In the genomic region with DNA sequence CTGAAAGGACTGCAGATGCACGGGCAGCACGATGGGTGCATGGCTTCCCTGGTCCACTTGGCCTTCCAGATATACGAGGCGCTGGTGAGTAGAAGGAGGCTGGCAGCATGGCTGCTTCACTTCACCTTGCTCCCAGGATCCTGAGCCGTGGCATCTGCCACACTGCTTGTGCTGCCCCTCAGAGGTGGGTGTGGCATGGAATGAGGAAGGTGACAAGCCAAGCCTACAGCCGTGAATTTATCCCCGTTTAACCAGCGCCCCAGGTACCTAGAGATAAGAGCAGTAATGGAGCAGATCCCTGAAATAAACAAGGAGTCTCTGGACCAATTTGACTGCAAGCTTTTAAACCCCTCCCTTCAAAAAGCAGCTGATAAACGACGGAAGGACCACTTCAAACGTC, we compare ENCODE assay signal across 24 mouse cellular contexts. TPM values are rescaled to one million over a fixed set of nuclear protein-coding genes. Genes with fewer than 3 reads are reported as not detected.
DNase-seq lines count a peak whose midpoint lies in the region; ATAC-seq and TF ChIP-seq lines count a peak whose summit lies in the region.
"Had no signal": no experiment of that assay in that cellular context is flagged by ENCODE, and none has a peak within 500 bp of the region (broad histone marks: within the 10 kb centered on the region; RNA-seq: fewer than 3 reads in every experiment).

No protein-coding gene starts in this region.

- H3K27me3 ChIP-seq in lung, embryonic 16.5 days (ENCODE audit: control insufficient read depth, insufficient read depth, low read depth, low read length): no peaks in the 10 kb centered on the region
- H3K27me3 ChIP-seq in G1E (ENCODE audit: insufficient read depth, low read length): no peaks in the 10 kb centered on the region
- H3K27me3 ChIP-seq in stomach, postnatal 0 days (ENCODE audit: control insufficient read depth, insufficient read depth, low read length): no peaks in the 10 kb centered on the region
- no peaks in the 10 kb centered on the region for H3K27me3 ChIP-seq in forebrain, embryonic 11.5 days (ENCODE audit: control insufficient read depth, insufficient read depth, low read length)

- H3K4me1 ChIP-seq in lung, embryonic 16.5 days (replicated peaks; ENCODE audit: control insufficient read depth, insufficient read depth, low read length): peaks cover 7% of the 10 kb centered on the region; the same call in 1 of the 2 replicates
- peaks cover 70% of the 10 kb centered on the region for H3K4me1 ChIP-seq in G1E (ENCODE audit: insufficient read depth, low read depth, low read length)
- no peaks in the 10 kb centered on the region for H3K4me1 ChIP-seq in stomach, postnatal 0 days (replicated peaks; ENCODE audit: control insufficient read depth, insufficient read depth)
- 0 out of 2 replicates have a peak, but pooled peaks cover under 1% of the 10 kb centered on the region for H3K4me1 ChIP-seq in forebrain, embryonic 11.5 days (replicated peaks; ENCODE audit: control insufficient read depth, insufficient read depth, low read length)

- no peak overlapping the region for H3K4me2 ChIP-seq in lung, embryonic 16.5 days (ENCODE audit: low read depth, low read length)
- H3K4me2 ChIP-seq in stomach, postnatal 0 days (replicated peaks; ENCODE audit: low read depth): no peak overlapping the region
- no peak overlapping the region for H3K4me2 ChIP-seq in forebrain, embryonic 11.5 days (ENCODE audit: low read depth, low read length, severe bottlenecking)
- H3K4me2 ChIP-seq: heart, embryonic 13.5 days; hindbrain, embryonic 14.5 days had no signal

- peak; percentile 27; the same call in 1 of the 2 replicates for ATAC-seq in lung, embryonic 16.5 days (ENCODE audit: low read depth)
- ATAC-seq in G1E (ENCODE audit: extremely low read depth, insufficient number of reproducible peaks, low FRiP score, poor library complexity, severe bottlenecking): no peak
- ATAC-seq in stomach, postnatal 0 days (ENCODE audit: low FRiP score, low TSS enrichment): peak; percentile 22; the same call in 1 of the 2 replicates
- no peak for ATAC-seq in forebrain, embryonic 11.5 days (replicated peaks; ENCODE audit: low FRiP score)
- ATAC-seq: forebrain, embryonic 14.5 days; forebrain, postnatal 0 days; hindbrain, postnatal 0 days; inflammation-experienced regulatory T-cells, adult 6 months had no signal

- DNase-seq in cerebellum, adult 11-12 months: peak; percentile 7
- DNase-seq in cerebellum, postnatal 10 days: no peak
- DNase-seq in lung, postnatal 14 days: no peak
- no peak for DNase-seq in G1E (ENCODE audit: low spot score)
- DNase-seq in stomach, postnatal 0 days (ENCODE audit: low spot score): no peak
- DNase-seq in forebrain, embryonic 11.5 days (ENCODE audit: low spot score): no peak
- DNase-seq: adrenal gland, adult 2 months; adrenal gland, postnatal 14 days; cerebellum, adult 11 months; cerebellum, adult 8-10 months; cerebellum, postnatal 14 days; forebrain, postnatal 0 days; gastrocnemius, adult 2 months; gastrocnemius, postnatal 14 days; heart, adult 18-20 months; heart, postnatal 14 days; heart, postnatal 4 days had no signal

- H3K27ac ChIP-seq in lung, embryonic 16.5 days (ENCODE audit: low read length): no peak overlapping the region
- H3K27ac ChIP-seq in stomach, postnatal 0 days (replicated peaks): 0 out of 2 replicates have a peak overlapping the region, but pooled peaks have one; percentile 25
- no peak overlapping the region for H3K27ac ChIP-seq in forebrain, embryonic 11.5 days (ENCODE audit: low read depth, low read length)
- H3K27ac ChIP-seq: forebrain, embryonic 10.5 days; gastrocnemius, adult 2 months; heart, embryonic 13.5 days; hindbrain, embryonic 14.5 days; hindbrain, postnatal 0 days had no signal

- H3K9me3 ChIP-seq in lung, embryonic 16.5 days (ENCODE audit: control insufficient read depth, low read length): no peaks in the 10 kb centered on the region
- H3K9me3 ChIP-seq in G1E (replicated peaks): no peaks in the 10 kb centered on the region
- no peaks in the 10 kb centered on the region for H3K9me3 ChIP-seq in stomach, postnatal 0 days (ENCODE audit: control insufficient read depth, low read length)
- no peaks in the 10 kb centered on the region for H3K9me3 ChIP-seq in forebrain, embryonic 11.5 days (ENCODE audit: control insufficient read depth, low read length)
- H3K9me3 ChIP-seq: forebrain, embryonic 10.5 days; heart, embryonic 13.5 days had no signal

- TF ChIP-seq EP300 in stomach, postnatal 0 days (optimal IDR thresholded peaks at IDR 0.05): no peak

- H3K9ac ChIP-seq in lung, embryonic 16.5 days (ENCODE audit: low read length): 0 out of 2 replicates have a peak overlapping the region, but pooled peaks have one; percentile 8
- no peak overlapping the region for H3K9ac ChIP-seq in stomach, postnatal 0 days (ENCODE audit: low read length)
- no peak overlapping the region for H3K9ac ChIP-seq in forebrain, embryonic 11.5 days (ENCODE audit: low read length)
- H3K9ac ChIP-seq: forebrain, postnatal 0 days; heart, embryonic 13.5 days; hindbrain, embryonic 14.5 days had no signal

- H3K36me3 ChIP-seq in lung, embryonic 16.5 days (ENCODE audit: control insufficient read depth, insufficient read depth, low read length): peaks cover 43% of the 10 kb centered on the region
- H3K36me3 ChIP-seq in G1E (replicated peaks): peaks cover 99% of the 10 kb centered on the region
- peaks cover 44% of the 10 kb centered on the region; the same call in 1 of the 2 replicates for H3K36me3 ChIP-seq in stomach, postnatal 0 days (ENCODE audit: control insufficient read depth, insufficient read depth, low read length)
- H3K36me3 ChIP-seq in forebrain, embryonic 11.5 days (ENCODE audit: control insufficient read depth, insufficient read depth, low read length): peaks cover 38% of the 10 kb centered on the region; the same call in 1 of the 2 replicates

- H3K4me3 ChIP-seq in lung, embryonic 16.5 days (ENCODE audit: low read length): no peak overlapping the region
- peak overlapping the region; percentile 2; the same call in 1 of the 2 replicates for H3K4me3 ChIP-seq in G1E (ENCODE audit: low read depth, low read length)
- H3K4me3 ChIP-seq in stomach, postnatal 0 days (ENCODE audit: low read depth, low read length): no peak overlapping the region
- no peak overlapping the region for H3K4me3 ChIP-seq in forebrain, embryonic 11.5 days (ENCODE audit: low read depth, low read length)
- H3K4me3 ChIP-seq: forebrain, embryonic 10.5 days; gastrocnemius, adult 2 months; heart, embryonic 13.5 days had no signal

- WGBS in lung, embryonic 16.5 days: 55% methylated on average over 11 of the region's 11 CpGs
- 58% methylated on average over 11 of the region's 11 CpGs for WGBS in stomach, postnatal 0 days
- 86% methylated on average over 11 of the region's 11 CpGs for WGBS in forebrain, embryonic 11.5 days

- TF ChIP-seq CTCF in G1E (IDR thresholded peaks at IDR 0.05; ENCODE audit: low read depth, low read length): no peak
- no peak for TF ChIP-seq CTCF in stomach, postnatal 0 days (IDR thresholded peaks at IDR 0.05; ENCODE audit: low read depth)

RNA-seq across cellular contexts. Expression of a gene that starts 6.4 kb away (rescaled TPM):
- 90.6 and 91.2 TPM in 2 replicates for polyA plus RNA-seq in lung, embryonic 16.5 days (2015; fragmentation: Nextera tagmentation; extraction: Ambion mirVana)
- total RNA-seq in G1E (2014; fragmentation: Nextera tagmentation): 56.4 and 76.2 TPM in 2 replicates
- 64.1 and 71.0 TPM in 2 replicates for total RNA-seq in G1E (2017)
- polyA plus RNA-seq in G1E (2012): 17.7 and 26.6 TPM in 2 replicates
- 47.7 and 48.0 TPM in 2 replicates for polyA plus RNA-seq in stomach, postnatal 0 days (2015; fragmentation: Nextera tagmentation; extraction: Ambion mirVana)
- 111 and 118 TPM in 2 replicates for polyA plus RNA-seq in forebrain, embryonic 11.5 days (2014; fragmentation: Nextera tagmentation; extraction: Ambion mirVana)

RNA-seq across cellular contexts. Expression of a gene that starts 6.4 kb away (rescaled TPM):
- polyA plus RNA-seq in lung, embryonic 16.5 days (2015; fragmentation: Nextera tagmentation; extraction: Ambion mirVana): 114 and 120 TPM in 2 replicates
- total RNA-seq in G1E (2014; fragmentation: Nextera tagmentation) (31.3 and 32.5 TPM in 2 replicates), G1E (2017) (28.1 and 40.0 TPM in 2 replicates)
- polyA plus RNA-seq in G1E (2012): 72.2 and 72.4 TPM in 2 replicates
- 119 and 125 TPM in 2 replicates for polyA plus RNA-seq in stomach, postnatal 0 days (2015; fragmentation: Nextera tagmentation; extraction: Ambion mirVana)
- polyA plus RNA-seq in forebrain, embryonic 11.5 days (2014; fragmentation: Nextera tagmentation; extraction: Ambion mirVana): 57.8 and 75.5 TPM in 2 replicates

RNA-seq across cellular contexts. Expression of a gene that starts 11.9 kb away (rescaled TPM):
- 0.69 and 0.93 TPM in 2 replicates for polyA plus RNA-seq in lung, embryonic 16.5 days (2015; fragmentation: Nextera tagmentation; extraction: Ambion mirVana)
- 0.38 TPM in 1 of 2 replicates, not detected in the other for total RNA-seq in G1E (2014; fragmentation: Nextera tagmentation)
- total RNA-seq in G1E (2017): 0.27 and 0.70 TPM in 2 replicates
- polyA plus RNA-seq in G1E (2012): 1.5 and 2.4 TPM in 2 replicates
- polyA plus RNA-seq in stomach, postnatal 0 days (2015; fragmentation: Nextera tagmentation; extraction: Ambion mirVana): 0.73 and 0.79 TPM in 2 replicates
- polyA plus RNA-seq in forebrain, embryonic 11.5 days (2014; fragmentation: Nextera tagmentation; extraction: Ambion mirVana): 2.3 and 3.8 TPM in 2 replicates

RNA-seq across cellular contexts. Expression of a gene that starts 38.9 kb away (rescaled TPM):
- 31.2 and 33.8 TPM in 2 replicates for polyA plus RNA-seq in lung, embryonic 16.5 days (2015; fragmentation: Nextera tagmentation; extraction: Ambion mirVana)
- total RNA-seq in G1E (2014; fragmentation: Nextera tagmentation) (65.6 and 77.6 TPM in 2 replicates), G1E (2017) (50.9 and 55.3 TPM in 2 replicates)
- polyA plus RNA-seq in G1E (2012): 14.1 and 24.8 TPM in 2 replicates
- 11.5 and 12.2 TPM in 2 replicates for polyA plus RNA-seq in stomach, postnatal 0 days (2015; fragmentation: Nextera tagmentation; extraction: Ambion mirVana)
- 76.7 and 79.7 TPM in 2 replicates for polyA plus RNA-seq in forebrain, embryonic 11.5 days (2014; fragmentation: Nextera tagmentation; extraction: Ambion mirVana)

RNA-seq across cellular contexts. Expression of a gene that starts 39.0 kb away (rescaled TPM):
- polyA plus RNA-seq in lung, embryonic 16.5 days (2015; fragmentation: Nextera tagmentation; extraction: Ambion mirVana): 24.1 and 26.0 TPM in 2 replicates
- total RNA-seq in G1E (2014; fragmentation: Nextera tagmentation) (24.8 and 25.7 TPM in 2 replicates), G1E (2017) (33.3 and 34.6 TPM in 2 replicates)
- 2.2 and 2.8 TPM in 2 replicates for polyA plus RNA-seq in G1E (2012)
- 7.5 and 8.0 TPM in 2 replicates for polyA plus RNA-seq in stomach, postnatal 0 days (2015; fragmentation: Nextera tagmentation; extraction: Ambion mirVana)
- polyA plus RNA-seq in forebrain, embryonic 11.5 days (2014; fragmentation: Nextera tagmentation; extraction: Ambion mirVana): 14.0 and 14.3 TPM in 2 replicates

Comparison
In these comparisons a context has a peak if more than half of its experiments do, and no peak if none do; other contexts are left out.
1. ATAC-seq: peak in lung, embryonic 16.5 days (single experiment) and stomach, postnatal 0 days (single experiment); none in G1E (single experiment) and forebrain, embryonic 11.5 days (single experiment).